Mouse (Mus musculus) cerebellum, adult 2 months (tissue): ENCODE measurements around the gene Ube2z.

Experiments
- CTCF ChIP-seq: fragments of 200-500 bp; IDR thresholded peaks from 2 replicates; pipeline ENCODE4 v1.5.1; 2011; ENCODE audit warnings: low read depth, mild to moderate bottlenecking, control low read depth, low read length, moderate library complexity, borderline replicate concordance; ENCODE audit not compliant: insufficient read depth
- POLR2A ChIP-seq: fragments of 200-500 bp; IDR thresholded peaks from 2 replicates; pipeline ENCODE4 v1.6.1; 2011; ENCODE audit warnings: low read length, control low read depth, borderline replicate concordance; ENCODE audit not compliant: insufficient read depth

DNA sequence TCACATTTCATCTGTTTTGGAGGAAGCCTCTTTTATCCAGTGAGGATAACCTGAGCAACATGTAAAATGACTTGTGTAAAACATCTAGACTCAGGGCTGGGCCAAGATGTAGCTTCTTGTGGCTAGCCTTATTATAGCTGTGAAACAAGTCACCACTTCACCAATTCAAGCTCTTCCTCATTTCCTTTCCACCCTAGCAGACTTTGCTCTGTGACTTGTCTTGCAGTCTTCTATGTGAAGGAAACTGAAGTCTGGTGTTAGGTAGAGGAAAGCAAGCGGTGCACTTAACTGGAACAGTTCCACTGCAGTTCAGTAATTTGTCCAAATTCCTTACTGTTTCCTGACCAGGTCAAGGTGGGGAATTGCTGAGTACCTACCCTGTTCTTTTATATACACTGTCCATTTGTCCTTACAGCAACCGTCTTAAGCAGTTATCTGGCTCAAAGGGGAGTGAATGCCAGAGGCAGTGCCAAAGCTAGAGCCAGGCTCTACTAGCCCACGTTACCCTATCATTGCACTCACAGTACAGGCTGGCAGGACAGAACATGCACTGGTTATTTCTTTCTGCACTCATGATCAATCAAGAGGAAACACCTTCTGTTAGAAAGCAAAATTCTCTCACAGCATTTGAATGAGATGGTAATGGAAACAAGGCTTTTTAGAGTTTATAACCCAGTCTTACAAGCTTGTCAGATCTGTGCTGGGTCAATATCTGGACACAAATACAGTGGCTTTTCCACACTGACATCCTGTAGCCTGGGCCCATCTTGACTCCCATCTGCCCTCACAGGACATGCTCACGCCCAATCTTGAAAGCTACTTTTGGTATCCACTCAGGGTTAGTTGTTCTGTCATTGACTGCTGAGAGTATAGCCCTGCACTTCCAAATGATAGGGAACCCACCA is 17.5 kb downstream of the Ube2z start:
- TF ChIP-seq CTCF = no peak
- TF ChIP-seq POLR2A = no peak
